Mouse (Mus musculus): ENCODE data around the gene Kcnj2. TPM values are rescaled to one million over a fixed set of nuclear protein-coding genes. Genes with fewer than 3 reads are reported as not detected.

Kcnj2 gene
- polyA plus RNA-seq, 1 experiment: 1.1 TPM

- H3K27me3 ChIP-seq (replicated peaks; ENCODE audit: control insufficient read depth, insufficient read depth, low read length): no peaks in the 10 kb centered on the region
- no peaks in the 10 kb centered on the region for H3K4me1 ChIP-seq (ENCODE audit: control insufficient read depth, insufficient read depth, low read length)
- no peak overlapping the region for H3K27ac ChIP-seq (ENCODE audit: insufficient read depth, low read depth, low read length)
- 83% methylated on average over 9 of the region's 9 CpGs for WGBS
- H3K36me3 ChIP-seq (ENCODE audit: control insufficient read depth, insufficient read depth, low read length): no peaks in the 10 kb centered on the region
- TF ChIP-seq CTCF (conservative IDR thresholded peaks at IDR 0.05; ENCODE audit: insufficient read depth, insufficient read length, low read depth, low read length): no peak
- no peak for TF ChIP-seq POLR2A (IDR thresholded peaks at IDR 0.05; ENCODE audit: low read depth, low read length)
- no peak for DNase-seq
- no peak overlapping the region for H3K4me3 ChIP-seq (ENCODE audit: insufficient read depth, low read depth, low read length)
Measured at GRCm38 (mm10) chr11:111101620-111102176, 35.7 kb downstream of the Kcnj2 start.

GRCm38 (mm10) chr11:111104422-111104821 is 38.5 kb downstream of the Kcnj2 start:
- TF ChIP-seq CTCF (conservative IDR thresholded peaks at IDR 0.05; ENCODE audit: insufficient read depth, insufficient read length, low read depth, low read length) (no peak), POLR2A (IDR thresholded peaks at IDR 0.05; ENCODE audit: low read depth, low read length) (no peak)
- Histone ChIP-seq H3K27me3 (replicated peaks; ENCODE audit: control insufficient read depth, insufficient read depth, low read length) (no peaks in the 10 kb centered on the region), H3K4me3 (ENCODE audit: insufficient read depth, low read depth, low read length) (no peak overlapping the region), H3K4me1 (ENCODE audit: control insufficient read depth, insufficient read depth, low read length) (no peaks in the 10 kb centered on the region), H3K36me3 (ENCODE audit: control insufficient read depth, insufficient read depth, low read length) (no peaks in the 10 kb centered on the region), H3K27ac (ENCODE audit: insufficient read depth, low read depth, low read length) (no peak overlapping the region)
- WGBS: 62% methylated on average over 2 of the region's 2 CpGs
- DNase-seq: no peak

- 55% methylated on average over 9 of the region's 9 CpGs for WGBS
- TF ChIP-seq POLR2A (IDR thresholded peaks at IDR 0.05; ENCODE audit: low read depth, low read length): no peak
- TF ChIP-seq CTCF (conservative IDR thresholded peaks at IDR 0.05; ENCODE audit: insufficient read depth, insufficient read length, low read depth, low read length): no peak
- no peaks in the 10 kb centered on the region for H3K36me3 ChIP-seq (ENCODE audit: control insufficient read depth, insufficient read depth, low read length)
- H3K4me3 ChIP-seq (ENCODE audit: insufficient read depth, low read depth, low read length): no peak overlapping the region
- no peaks in the 10 kb centered on the region for H3K27me3 ChIP-seq (replicated peaks; ENCODE audit: control insufficient read depth, insufficient read depth, low read length)
- no peak overlapping the region for H3K27ac ChIP-seq (ENCODE audit: insufficient read depth, low read depth, low read length)
- DNase-seq: no peak
- H3K4me1 ChIP-seq (ENCODE audit: control insufficient read depth, insufficient read depth, low read length): no peaks in the 10 kb centered on the region
Measured at GRCm38 (mm10) chr11:111108130-111108529, 42.2 kb downstream of the Kcnj2 start.

- no peak overlapping the region for H3K27ac ChIP-seq (ENCODE audit: insufficient read depth, low read depth, low read length)
- peaks cover 4% of the 10 kb centered on the region; the same call in 1 of the 2 replicates for H3K4me1 ChIP-seq (ENCODE audit: control insufficient read depth, insufficient read depth, low read length)
- no peak for DNase-seq
- H3K27me3 ChIP-seq (replicated peaks; ENCODE audit: control insufficient read depth, insufficient read depth, low read length): no peaks in the 10 kb centered on the region
- H3K36me3 ChIP-seq (ENCODE audit: control insufficient read depth, insufficient read depth, low read length): no peaks in the 10 kb centered on the region
- no peak overlapping the region for H3K4me3 ChIP-seq (ENCODE audit: insufficient read depth, low read depth, low read length)
- TF ChIP-seq CTCF (conservative IDR thresholded peaks at IDR 0.05; ENCODE audit: insufficient read depth, insufficient read length, low read depth, low read length): no peak
- TF ChIP-seq POLR2A (IDR thresholded peaks at IDR 0.05; ENCODE audit: low read depth, low read length): no peak
- 80% methylated on average over 9 of the region's 9 CpGs for WGBS
Measured at GRCm38 (mm10) chr11:111121514-111121913, 55.5 kb downstream of the Kcnj2 start.

GRCm38 (mm10) chr11:111123324-111123723 is 57.4 kb downstream of the Kcnj2 start:
- Histone ChIP-seq H3K27me3 (replicated peaks; ENCODE audit: control insufficient read depth, insufficient read depth, low read length) (no peaks in the 10 kb centered on the region), H3K27ac (ENCODE audit: insufficient read depth, low read depth, low read length) (no peak overlapping the region), H3K4me1 (ENCODE audit: control insufficient read depth, insufficient read depth, low read length) (peaks cover 4% of the 10 kb centered on the region; the same call in 1 of the 2 replicates), H3K4me3 (ENCODE audit: insufficient read depth, low read depth, low read length) (no peak overlapping the region), H3K36me3 (ENCODE audit: control insufficient read depth, insufficient read depth, low read length) (no peaks in the 10 kb centered on the region)
- no peak for TF ChIP-seq CTCF (conservative IDR thresholded peaks at IDR 0.05; ENCODE audit: insufficient read depth, insufficient read length, low read depth, low read length)
- no peak for TF ChIP-seq POLR2A (IDR thresholded peaks at IDR 0.05; ENCODE audit: low read depth, low read length)
- whole genome bisulfite sequencing: 39% methylated on average over 4 of the region's 4 CpGs
- peak; percentile 71 for DNase-seq

- TF ChIP-seq POLR2A (IDR thresholded peaks at IDR 0.05; ENCODE audit: low read depth, low read length) (no peak), CTCF (conservative IDR thresholded peaks at IDR 0.05; ENCODE audit: insufficient read depth, insufficient read length, low read depth, low read length) (no peak)
- Histone ChIP-seq H3K27ac (ENCODE audit: insufficient read depth, low read depth, low read length) (no peak overlapping the region), H3K27me3 (replicated peaks; ENCODE audit: control insufficient read depth, insufficient read depth, low read length) (no peaks in the 10 kb centered on the region), H3K4me3 (ENCODE audit: insufficient read depth, low read depth, low read length) (no peak overlapping the region), H3K36me3 (ENCODE audit: control insufficient read depth, insufficient read depth, low read length) (no peaks in the 10 kb centered on the region), H3K4me1 (ENCODE audit: control insufficient read depth, insufficient read depth, low read length) (peaks cover 4% of the 10 kb centered on the region; the same call in 1 of the 2 replicates)
- 78% methylated on average over 5 of the region's 5 CpGs for WGBS
- no peak for DNase-seq
Measured at GRCm38 (mm10) chr11:111125963-111126362, 60.0 kb downstream of the Kcnj2 start.

Other genes with a start within 250 kb of the Kcnj2 start
- 167 and 189 TPM in 2 replicates for gene Kcnj16, start 98.1 kb upstream of the Kcnj2 start, polyA plus RNA-seq (2012; rRNA removed)

Measured in kidney, adult 2 months (tissue).